Mouse (Mus musculus) small intestine, adult 10 weeks (tissue): ENCODE data around the gene 3110018I06Rik. TPM values are rescaled to one million over a fixed set of nuclear protein-coding genes. Genes with fewer than 3 reads are reported as not detected.

Experiments used
- polyA plus RNA-seq: library from polyadenylated mRNA; stranded (reverse); fragments of 350-450 nt; fragmentation: Illumina TruSeq; extraction: RNeasy Lipid Tissue Mini Kit (QIAGEN cat#74804); gene quantifications from one replicate; pipeline ENCODE4 v1.2.3, GENCODE M21; 2014; ENCODE audit warnings: low replicate concordance

The 3110018I06Rik gene
- not detected for polyA plus RNA-seq

GRCm38 (mm10) chr12:107488371-107488770 is at the start of gene 3110018I06Rik:
Gene 3110018I06Rik, plus strand, starts transcription at chr12:107488632.

